Mouse (Mus musculus) G1E-ER4 (cell line): ENCODE data around the gene Pkd1l1. TPM values are rescaled to one million over a fixed set of nuclear protein-coding genes. Genes with fewer than 3 reads are reported as not detected.

Source experiments
- GATA1 ChIP-seq: IDR thresholded peaks from one replicate; pipeline ENCODE4 v1.8.0; 2012; ENCODE audit warnings: low read length, inconsistent platforms
- polyA plus RNA-seq: library from polyadenylated mRNA; stranded (reverse); fragments of >175 nt; gene quantifications from 2 replicates; pipeline ENCODE4 v1.2.3, GENCODE M21; 2012

Pkd1l1 gene
- polyA plus RNA-seq, 1 experiment: not detected

- TF ChIP-seq GATA1: no peak
Observed at GRCm38 (mm10) chr11:8859868-8860267, 113.2 kb downstream of the Pkd1l1 start.

GRCm38 (mm10) chr11:8859041-8859440 is 114.0 kb downstream of the Pkd1l1 start:
- no peak for TF ChIP-seq GATA1

GRCm38 (mm10) chr11:8856125-8856524 is 116.9 kb downstream of the Pkd1l1 start:
- no peak for TF ChIP-seq GATA1

GRCm38 (mm10) chr11:8848049-8848448 is 125.0 kb downstream of the Pkd1l1 start:
- TF ChIP-seq GATA1: no peak

- no peak for TF ChIP-seq GATA1
Observed at GRCm38 (mm10) chr11:8847627-8848026, 125.4 kb downstream of the Pkd1l1 start.

GRCm38 (mm10) chr11:8836176-8836575 is 136.9 kb downstream of the Pkd1l1 start:
- TF ChIP-seq GATA1: no peak

GRCm38 (mm10) chr11:8834121-8834520 is 138.9 kb downstream of the Pkd1l1 start:
- no peak for TF ChIP-seq GATA1

- no peak for TF ChIP-seq GATA1
Observed at GRCm38 (mm10) chr11:8830551-8830950, 142.5 kb downstream of the Pkd1l1 start.

GRCm38 (mm10) chr11:8829561-8829960 is 143.5 kb downstream of the Pkd1l1 start:
- no peak for TF ChIP-seq GATA1

GRCm38 (mm10) chr11:8828836-8829526 is 144.1 kb downstream of the Pkd1l1 start:
- TF ChIP-seq GATA1: no peak

- no peak for TF ChIP-seq GATA1
Observed at GRCm38 (mm10) chr11:8826609-8827008, 146.5 kb downstream of the Pkd1l1 start.

GRCm38 (mm10) chr11:8826046-8826445 is 147.0 kb downstream of the Pkd1l1 start:
- no peak for TF ChIP-seq GATA1

- no peak for TF ChIP-seq GATA1
Observed at GRCm38 (mm10) chr11:8825413-8825812, 147.7 kb downstream of the Pkd1l1 start.

- TF ChIP-seq GATA1: no peak
Observed at GRCm38 (mm10) chr11:8821403-8821802, 151.7 kb downstream of the Pkd1l1 start.

- TF ChIP-seq GATA1: no peak
Observed at GRCm38 (mm10) chr11:8817376-8817775, 155.7 kb downstream of the Pkd1l1 start.

GRCm38 (mm10) chr11:8814097-8814790 is 158.8 kb downstream of the Pkd1l1 start:
- no peak for TF ChIP-seq GATA1

- no peak for TF ChIP-seq GATA1
Observed at GRCm38 (mm10) chr11:8811506-8812100, 161.5 kb downstream of the Pkd1l1 start.
